Mouse (Mus musculus): ENCODE measurements at regions not wholly inside any gene's neighbourhood (a gene's known extent, or its start where the extent isn't known, plus 50 kb on each side); places are given as distances from the start of the nearest gene placed in this dataset.

DNA sequence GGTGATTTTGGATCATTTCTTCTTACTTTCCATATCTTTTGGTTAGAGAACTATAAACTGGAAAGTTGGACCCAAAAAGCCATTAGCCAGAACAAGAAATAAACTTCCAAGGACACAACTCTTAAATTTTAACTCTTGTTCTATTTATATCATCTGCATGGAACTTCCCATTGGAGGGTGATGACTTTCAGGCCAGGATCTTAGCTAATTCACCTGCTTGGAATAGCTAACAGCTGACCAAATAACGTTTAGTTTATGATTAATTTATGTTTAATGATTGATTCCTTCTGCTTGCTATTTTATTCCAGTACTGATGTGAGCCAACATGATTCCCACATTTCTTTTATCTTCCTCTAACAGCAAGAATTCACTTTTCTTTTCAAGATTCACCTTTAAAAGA is 119.7 kb downstream of the Alg10b start:
- no peak overlapping the region for H3K4me2 ChIP-seq (ENCODE audit: low read depth)
- no peaks in the 10 kb centered on the region for H3K36me3 ChIP-seq (ENCODE audit: control insufficient read depth, insufficient read depth)
- no peaks in the 10 kb centered on the region for H3K79me2 ChIP-seq (ENCODE audit: control insufficient read depth, insufficient read depth)
- H3ac ChIP-seq (ENCODE audit: control insufficient read depth, insufficient read length): no peak overlapping the region
- H3K27me3 ChIP-seq (ENCODE audit: control insufficient read depth, insufficient read depth, insufficient read length): no peaks in the 10 kb centered on the region
- no peak overlapping the region for H3K4me3 ChIP-seq
- no peak for TF ChIP-seq MYOD1 (IDR thresholded peaks at IDR 0.05; ENCODE audit: control insufficient read depth in 1 of 3, insufficient read length in 2 of 3, low read depth in 2 of 3)
- TF ChIP-seq MYOG (IDR thresholded peaks at IDR 0.05; ENCODE audit: control insufficient read depth in 1 of 3, insufficient read depth in 1 of 3, insufficient read length in 2 of 3, low read depth in 2 of 3): no peak
- no peak for TF ChIP-seq POLR2A (IDR thresholded peaks at IDR 0.05; ENCODE audit: insufficient read length, low read depth)
- TF ChIP-seq CEBPB (IDR thresholded peaks at IDR 0.05; ENCODE audit: insufficient read depth, poor library complexity, severe bottlenecking): no peak
- no peak for TF ChIP-seq POLR2AphosphoS2 (IDR thresholded peaks at IDR 0.05; ENCODE audit: insufficient read length, low read depth)
- no peak for TF ChIP-seq SRF (IDR thresholded peaks at IDR 0.05; ENCODE audit: control insufficient read depth, insufficient read length, low read depth)
- TF ChIP-seq REST (IDR thresholded peaks at IDR 0.05; ENCODE audit: insufficient read depth, insufficient read length): no peak
- no peak for TF ChIP-seq E2F4 (IDR thresholded peaks at IDR 0.05; ENCODE audit: insufficient read depth)
- TF ChIP-seq USF1 (IDR thresholded peaks at IDR 0.05; ENCODE audit: low read depth): no peak
- no peak for TF ChIP-seq TCF12 (IDR thresholded peaks at IDR 0.05; ENCODE audit: insufficient read depth, poor library complexity, severe bottlenecking)
- TF ChIP-seq MAX (IDR thresholded peaks at IDR 0.05; ENCODE audit: low read depth): no peak
- TF ChIP-seq TCF3 (IDR thresholded peaks at IDR 0.05; ENCODE audit: insufficient read length, low read depth): no peak

DNA sequence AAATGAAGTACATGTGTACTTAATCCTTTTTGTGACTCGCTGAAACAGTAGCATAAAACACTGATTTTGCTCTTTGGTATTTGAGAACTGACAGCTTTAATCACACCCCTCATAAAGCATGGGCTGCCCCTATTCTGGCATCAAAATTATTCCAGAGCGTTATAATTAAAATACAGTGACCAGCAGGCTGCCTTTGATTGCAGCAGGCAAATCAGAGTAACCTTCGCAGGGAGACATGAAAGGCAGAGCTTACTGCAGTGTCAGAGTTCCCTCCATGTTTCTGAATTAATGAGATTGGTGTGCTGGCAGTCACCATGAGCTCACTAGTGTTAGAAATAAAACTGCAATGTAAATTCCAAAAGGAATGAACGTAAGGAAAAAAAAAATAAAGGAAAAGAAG is 120.8 kb downstream of the Alg10b start:
- TF ChIP-seq POLR2A (IDR thresholded peaks at IDR 0.05; ENCODE audit: insufficient read length, low read depth) (no peak), MYOG (IDR thresholded peaks at IDR 0.05; ENCODE audit: control insufficient read depth in 1 of 3, insufficient read depth in 1 of 3, insufficient read length in 2 of 3, low read depth in 2 of 3) (no peak), REST (IDR thresholded peaks at IDR 0.05; ENCODE audit: insufficient read depth, insufficient read length) (no peak), USF1 (IDR thresholded peaks at IDR 0.05; ENCODE audit: low read depth) (no peak), TCF12 (IDR thresholded peaks at IDR 0.05; ENCODE audit: insufficient read depth, poor library complexity, severe bottlenecking) (no peak)
- Histone ChIP-seq H3K27me3 (ENCODE audit: control insufficient read depth, insufficient read depth, insufficient read length) (no peaks in the 10 kb centered on the region), H3K79me2 (ENCODE audit: control insufficient read depth, insufficient read depth) (no peaks in the 10 kb centered on the region), H3K4me3 (no peak overlapping the region), H3K4me2 (ENCODE audit: low read depth) (no peak overlapping the region), H3K36me3 (ENCODE audit: control insufficient read depth, insufficient read depth) (no peaks in the 10 kb centered on the region), H3ac (ENCODE audit: control insufficient read depth, insufficient read length) (no peak overlapping the region)

DNA sequence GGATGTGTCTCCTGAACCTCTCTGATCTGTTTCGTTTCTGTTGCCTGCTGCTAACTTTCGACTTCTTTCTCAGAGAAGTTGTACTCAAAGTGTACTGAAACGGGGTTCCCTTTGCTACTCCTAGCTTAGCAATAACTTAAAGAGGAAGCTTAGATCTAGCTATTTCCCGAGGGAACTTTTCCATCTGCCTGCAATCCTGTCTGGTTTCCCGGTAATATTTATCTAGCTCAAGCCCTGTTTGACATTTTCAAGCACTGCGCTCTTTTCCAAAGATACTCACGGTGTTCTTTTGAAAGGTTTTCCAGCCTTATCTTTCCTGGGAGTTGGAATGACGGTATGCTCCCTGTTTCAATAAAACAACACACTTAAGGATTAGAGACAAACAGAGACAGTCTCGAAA is 122.1 kb downstream of the Alg10b start:
- Histone ChIP-seq H3K4me2 (ENCODE audit: low read depth) (peak overlapping the region; percentile 21), H3K27me3 (ENCODE audit: control insufficient read depth, insufficient read depth, insufficient read length) (no peaks in the 10 kb centered on the region), H3K36me3 (ENCODE audit: control insufficient read depth, insufficient read depth) (no peaks in the 10 kb centered on the region), H3K79me2 (ENCODE audit: control insufficient read depth, insufficient read depth) (no peaks in the 10 kb centered on the region), H3K4me3 (no peak overlapping the region), H3ac (ENCODE audit: control insufficient read depth, insufficient read length) (no peak overlapping the region)
- TF ChIP-seq E2F4 (IDR thresholded peaks at IDR 0.05; ENCODE audit: insufficient read depth) (no peak), MYOG (IDR thresholded peaks at IDR 0.05; ENCODE audit: control insufficient read depth in 1 of 3, insufficient read depth in 1 of 3, insufficient read length in 2 of 3, low read depth in 2 of 3) (no peak), MAX (IDR thresholded peaks at IDR 0.05; ENCODE audit: low read depth) (no peak), POLR2A (IDR thresholded peaks at IDR 0.05; ENCODE audit: insufficient read length, low read depth) (no peak), TCF3 (IDR thresholded peaks at IDR 0.05; ENCODE audit: insufficient read length, low read depth) (no peak), CEBPB (IDR thresholded peaks at IDR 0.05; ENCODE audit: insufficient read depth, poor library complexity, severe bottlenecking) (no peak), POLR2AphosphoS2 (IDR thresholded peaks at IDR 0.05; ENCODE audit: insufficient read length, low read depth) (no peak)

DNA sequence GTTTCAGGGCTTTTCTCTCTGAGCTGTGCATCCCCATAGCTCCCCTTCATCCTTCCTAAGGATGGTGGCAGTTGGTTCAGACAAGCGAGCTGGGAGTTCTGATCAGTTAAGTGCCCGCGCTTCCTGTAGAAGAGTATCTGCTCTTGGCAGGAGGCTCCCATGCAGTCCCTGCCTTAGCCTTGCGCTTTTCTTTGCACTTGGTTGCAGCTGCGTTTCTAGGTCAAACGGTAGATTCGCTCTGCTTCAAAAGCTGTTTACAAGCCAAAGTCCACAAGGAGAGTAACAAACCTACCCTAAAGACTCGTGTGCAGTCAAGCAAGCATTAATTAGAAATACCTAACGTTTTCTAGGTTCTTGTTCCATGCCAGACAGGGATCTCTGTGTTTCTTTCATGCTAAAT is 122.6 kb downstream of the Alg10b start:
- TF ChIP-seq TCF12 (IDR thresholded peaks at IDR 0.05; ENCODE audit: insufficient read depth, poor library complexity, severe bottlenecking) (no peak), TCF3 (IDR thresholded peaks at IDR 0.05; ENCODE audit: insufficient read length, low read depth) (no peak), MYOD1 (IDR thresholded peaks at IDR 0.05; ENCODE audit: control insufficient read depth in 1 of 3, insufficient read length in 2 of 3, low read depth in 2 of 3) (no peak), REST (IDR thresholded peaks at IDR 0.05; ENCODE audit: insufficient read depth, insufficient read length) (no peak), POLR2AphosphoS2 (IDR thresholded peaks at IDR 0.05; ENCODE audit: insufficient read length, low read depth) (no peak), E2F4 (IDR thresholded peaks at IDR 0.05; ENCODE audit: insufficient read depth) (no peak), POLR2A (IDR thresholded peaks at IDR 0.05; ENCODE audit: insufficient read length, low read depth) (no peak), SRF (IDR thresholded peaks at IDR 0.05; ENCODE audit: control insufficient read depth, insufficient read length, low read depth) (no peak), CEBPB (IDR thresholded peaks at IDR 0.05; ENCODE audit: insufficient read depth, poor library complexity, severe bottlenecking) (no peak), MAX (IDR thresholded peaks at IDR 0.05; ENCODE audit: low read depth) (no peak), USF1 (IDR thresholded peaks at IDR 0.05; ENCODE audit: low read depth) (no peak), MYOG (IDR thresholded peaks at IDR 0.05; ENCODE audit: control insufficient read depth in 1 of 3, insufficient read depth in 1 of 3, insufficient read length in 2 of 3, low read depth in 2 of 3) (no peak)
- no peak overlapping the region for H3K4me3 ChIP-seq

DNA sequence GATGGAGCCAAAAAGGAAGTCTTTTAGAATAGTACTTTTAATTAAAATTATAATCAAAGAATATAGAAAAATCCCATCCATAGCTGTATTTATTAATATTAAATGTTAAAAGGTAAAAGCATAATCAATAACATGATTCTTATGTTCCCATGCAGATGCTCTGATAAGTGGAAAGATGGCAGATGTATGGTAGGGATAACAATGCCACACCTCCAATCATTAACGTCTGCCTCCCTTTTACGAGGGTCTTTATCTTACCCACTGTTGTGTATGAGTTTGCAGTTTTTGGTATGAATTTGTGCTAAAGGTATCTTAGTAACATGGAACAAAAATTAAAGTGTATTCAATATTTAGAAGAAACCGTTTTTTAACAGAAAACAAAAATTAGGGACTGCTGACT is 127.8 kb downstream of the Alg10b start:
- no peak overlapping the region for H3ac ChIP-seq (ENCODE audit: control insufficient read depth, insufficient read length)
- H3K27me3 ChIP-seq (ENCODE audit: control insufficient read depth, insufficient read depth, insufficient read length): no peaks in the 10 kb centered on the region
- H3K4me2 ChIP-seq (ENCODE audit: low read depth): no peak overlapping the region
- H3K79me2 ChIP-seq (ENCODE audit: control insufficient read depth, insufficient read depth): no peaks in the 10 kb centered on the region
- no peak overlapping the region for H3K4me3 ChIP-seq
- no peaks in the 10 kb centered on the region for H3K36me3 ChIP-seq (ENCODE audit: control insufficient read depth, insufficient read depth)
- TF ChIP-seq E2F4 (IDR thresholded peaks at IDR 0.05; ENCODE audit: insufficient read depth): no peak

More for the DNA sequence above, 122.6 kb downstream of the Alg10b start:
- Histone ChIP-seq H3K27me3 (ENCODE audit: control insufficient read depth, insufficient read depth, insufficient read length) (no peaks in the 10 kb centered on the region), H3K4me2 (ENCODE audit: low read depth) (no peak overlapping the region), H3ac (ENCODE audit: control insufficient read depth, insufficient read length) (no peak overlapping the region), H3K79me2 (ENCODE audit: control insufficient read depth, insufficient read depth) (no peaks in the 10 kb centered on the region), H3K36me3 (ENCODE audit: control insufficient read depth, insufficient read depth) (no peaks in the 10 kb centered on the region)

All from myocyte (in vitro differentiated cells).